Mouse (Mus musculus) spleen, postnatal 14 days (tissue): Measurements from ENCODE around the gene Esrrg.

Source experiments
- DNase-seq, 2 experiments: peaks; one replicate each; pipeline ENCODE4 v3.0.0; 2021 to 2022; ENCODE audit warnings: low spot score in 2 of 2

The Esrrg gene

DNA sequence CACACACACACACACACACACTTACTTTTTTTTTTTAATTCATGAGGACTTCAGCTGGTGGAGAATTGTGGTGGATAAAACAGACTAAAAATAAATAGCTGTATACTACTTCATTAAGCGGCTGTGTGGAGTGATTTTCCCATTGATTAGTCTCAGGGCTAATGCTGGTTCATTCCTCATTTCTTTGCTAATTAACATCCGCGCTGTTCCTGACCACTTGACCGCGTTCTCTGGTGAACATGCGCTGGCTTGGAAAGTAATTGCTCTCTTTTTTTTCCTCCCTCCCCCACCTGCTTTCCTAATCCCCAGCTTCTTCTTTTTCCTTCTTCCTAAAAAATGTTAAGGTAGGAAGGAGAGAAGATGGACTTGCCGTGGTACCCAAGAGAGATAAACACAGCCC lies 222.3 kb downstream of the Esrrg start:
- no peak for DNase-seq

DNA sequence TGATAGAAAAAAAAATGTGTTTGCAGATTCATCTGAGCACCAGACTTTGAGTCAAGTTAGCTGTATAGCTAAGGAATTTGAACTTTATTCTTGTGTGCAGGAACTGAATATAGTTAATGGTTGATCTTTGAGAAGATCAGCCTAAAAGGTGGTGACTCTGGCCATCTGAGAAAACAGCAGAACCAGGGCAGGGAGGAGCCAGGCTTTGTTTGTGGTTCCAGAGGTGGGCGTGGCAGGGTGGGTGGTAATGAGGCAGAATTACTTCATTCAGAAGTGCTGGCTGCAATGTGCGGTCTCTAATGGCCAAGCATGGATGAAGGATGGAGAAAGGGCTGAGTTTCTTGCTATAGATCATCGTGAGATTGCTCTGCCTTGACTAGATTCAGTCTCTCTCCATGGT lies 224.3 kb downstream of the Esrrg start:
- DNase-seq, result no peak

DNA sequence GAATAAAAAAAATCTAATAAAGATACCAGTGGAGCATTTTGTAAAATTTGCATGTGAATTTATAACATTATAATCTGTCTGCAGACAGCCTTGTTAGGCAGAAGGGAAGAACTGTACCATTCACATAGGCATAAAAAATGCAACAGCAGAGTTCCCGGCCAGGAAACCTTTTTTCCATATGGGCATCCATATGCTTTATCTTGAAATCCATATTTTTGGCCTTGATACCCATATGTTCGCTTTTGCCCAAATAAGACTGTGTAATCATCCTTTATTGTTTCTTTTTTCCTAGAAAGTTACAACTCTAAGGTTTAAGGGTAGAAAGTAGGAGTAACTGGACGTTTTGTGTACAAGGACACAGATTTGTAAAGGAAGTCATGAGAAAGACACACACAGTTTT lies 226.0 kb downstream of the Esrrg start:
- DNase-seq, result no peak

DNA sequence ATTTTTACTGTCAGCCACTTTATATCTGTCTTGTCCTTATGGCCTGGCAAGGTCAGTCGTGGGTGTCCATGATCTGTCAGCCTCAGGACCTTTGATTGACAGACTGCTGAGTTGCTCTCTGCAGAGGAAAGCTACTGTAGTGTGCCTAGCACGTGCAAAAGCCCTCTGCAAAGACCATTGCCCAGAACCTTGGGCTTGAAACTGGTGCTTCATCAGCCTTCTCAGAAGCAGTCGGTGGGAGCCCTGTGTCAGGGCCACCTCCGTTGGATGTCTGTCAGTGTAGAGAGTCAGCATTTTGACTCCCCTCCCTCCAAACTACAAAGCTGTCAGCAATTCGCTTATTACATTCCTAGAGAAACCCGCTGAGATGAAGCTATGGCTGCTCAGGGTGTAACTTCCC lies 227.8 kb downstream of the Esrrg start:
- no peak for DNase-seq

DNA sequence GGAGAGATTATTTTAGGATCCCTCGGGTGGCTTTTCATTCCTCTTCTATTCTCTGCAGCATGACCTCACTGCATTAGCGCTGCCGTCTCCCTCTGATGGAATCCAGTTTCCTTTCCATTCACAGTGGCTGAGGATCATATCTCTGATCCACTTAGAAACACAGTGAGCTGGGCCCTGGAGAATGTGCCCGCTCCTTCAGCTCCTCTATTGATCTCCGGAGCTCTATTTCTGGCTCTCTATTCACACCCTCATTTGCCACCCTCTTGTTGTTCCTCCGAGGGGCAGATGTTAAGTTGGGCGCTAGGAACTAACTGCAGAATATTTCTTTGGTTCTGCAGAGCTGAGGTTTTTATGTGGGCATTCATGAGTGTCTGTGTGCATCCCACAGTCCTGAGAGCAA lies 228.3 kb downstream of the Esrrg start:
- DNase-seq, result no peak

DNA sequence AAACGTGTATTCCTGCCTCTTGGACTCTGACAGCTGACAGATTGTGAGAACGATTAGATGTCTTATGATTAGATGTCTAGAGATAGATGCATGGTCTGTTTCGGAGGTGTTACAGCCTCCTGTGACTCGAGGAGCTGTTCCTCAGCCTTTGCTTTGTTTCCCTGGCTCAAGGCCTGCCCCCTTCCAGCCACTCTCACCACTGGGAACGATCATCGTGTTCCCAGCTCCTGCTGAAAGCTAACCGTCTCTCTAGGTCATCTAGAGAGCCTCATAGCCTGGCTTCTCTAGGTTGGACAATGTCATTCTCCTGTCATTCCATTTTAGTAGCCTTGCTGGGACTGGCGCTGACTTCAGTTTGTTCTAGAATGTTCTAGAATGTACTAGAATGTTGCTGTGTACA lies 233.0 kb downstream of the Esrrg start:
- no peak for DNase-seq

DNA sequence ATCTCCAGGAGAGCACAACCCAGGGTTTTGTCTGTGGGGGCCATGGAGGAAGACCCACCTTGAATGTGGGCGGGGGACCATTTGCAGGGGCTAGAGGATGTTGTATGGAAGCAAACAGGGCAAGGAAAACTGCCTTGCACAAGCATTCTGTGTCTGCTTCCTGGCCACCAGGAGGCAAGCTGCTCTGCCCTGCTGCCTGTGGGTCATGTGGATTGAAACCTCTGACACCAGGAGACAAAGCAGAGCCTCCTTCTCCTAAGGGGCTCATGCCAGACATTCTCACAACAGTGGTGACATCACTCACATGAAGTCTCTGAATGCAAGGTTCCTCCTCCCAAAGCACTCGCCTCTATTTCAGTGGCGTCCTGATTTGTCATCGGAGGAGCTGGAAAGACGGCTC lies 234.1 kb downstream of the Esrrg start:
- no peak for DNase-seq

DNA sequence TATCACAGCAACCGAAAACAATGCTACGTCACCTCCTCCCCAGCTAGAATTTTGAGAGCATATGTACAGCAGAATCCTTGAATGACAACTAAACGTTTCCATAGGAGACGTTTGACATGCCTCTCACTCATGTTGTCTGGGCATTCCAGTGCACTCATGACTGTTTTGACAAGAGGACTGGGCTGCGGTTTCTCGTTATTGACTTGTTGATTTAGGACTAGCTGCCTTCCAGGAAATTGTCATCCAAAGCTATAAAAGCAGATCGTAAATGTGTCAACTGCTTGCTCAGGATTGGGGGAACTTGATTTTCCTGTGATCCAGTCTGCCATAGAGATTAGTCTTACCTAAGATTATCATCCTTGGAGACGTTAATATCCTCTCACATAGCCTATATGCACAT lies 245.6 kb downstream of the Esrrg start:
- no peak for DNase-seq

DNA sequence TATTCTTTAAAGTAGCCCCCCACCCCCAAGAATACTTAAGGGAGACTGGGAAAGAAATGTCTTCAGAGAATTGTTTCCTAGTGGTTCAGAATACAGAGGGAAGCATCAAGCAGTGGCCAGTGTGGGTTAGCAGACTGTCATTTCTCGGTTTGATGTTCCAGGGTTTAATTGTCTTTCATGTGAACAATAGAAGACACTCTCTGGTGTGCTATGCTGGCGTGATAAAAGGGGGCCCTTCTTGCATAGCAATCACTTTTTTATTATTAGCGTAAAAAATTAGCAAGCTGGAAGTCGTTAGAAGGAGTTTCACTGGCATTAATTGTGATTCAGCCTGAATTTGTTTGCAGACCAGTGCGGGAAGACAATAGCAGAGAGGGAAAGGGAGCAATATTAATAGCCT lies 253.7 kb downstream of the Esrrg start:
- DNase-seq, result no peak

DNA sequence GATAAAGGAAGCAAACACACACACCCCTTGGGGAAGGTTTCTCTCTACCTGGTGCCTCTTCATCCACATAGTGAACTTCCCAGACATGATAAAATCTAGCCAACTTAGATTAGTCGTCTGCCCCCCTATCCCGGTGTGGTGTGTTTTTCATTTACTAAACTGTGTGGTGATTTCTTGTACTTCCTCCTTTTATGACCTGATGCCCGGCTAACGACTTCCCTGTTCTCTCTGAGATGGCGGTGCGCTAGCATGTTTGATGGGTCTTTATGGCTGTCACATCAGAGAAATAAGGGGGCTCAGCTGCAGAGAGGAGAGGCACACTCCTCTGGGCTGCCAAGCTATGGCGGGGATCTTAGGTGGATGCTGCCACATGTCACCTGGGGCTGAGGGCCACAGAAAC lies 259.8 kb downstream of the Esrrg start:
- no peak for DNase-seq

DNA sequence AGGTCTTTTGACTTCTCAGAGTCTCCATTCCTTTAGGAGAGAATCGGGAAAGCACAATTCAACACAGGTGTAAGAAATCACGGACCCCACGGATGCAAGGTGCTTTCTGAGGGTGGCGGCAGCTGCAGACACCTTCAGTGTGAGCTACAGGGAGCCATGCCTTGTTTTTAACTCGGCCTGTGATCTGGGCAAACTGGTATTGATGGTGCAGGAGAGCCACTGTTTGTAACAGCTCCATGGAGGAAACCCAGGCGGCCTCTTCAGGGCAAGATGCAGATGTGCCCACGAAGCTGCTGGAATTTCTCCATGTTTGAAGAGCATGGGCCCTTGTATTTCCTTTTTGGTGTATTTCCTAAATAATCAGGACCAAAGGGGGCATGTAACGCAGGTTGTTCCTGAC lies 263.6 kb downstream of the Esrrg start:
- DNase-seq, result no peak

DNA sequence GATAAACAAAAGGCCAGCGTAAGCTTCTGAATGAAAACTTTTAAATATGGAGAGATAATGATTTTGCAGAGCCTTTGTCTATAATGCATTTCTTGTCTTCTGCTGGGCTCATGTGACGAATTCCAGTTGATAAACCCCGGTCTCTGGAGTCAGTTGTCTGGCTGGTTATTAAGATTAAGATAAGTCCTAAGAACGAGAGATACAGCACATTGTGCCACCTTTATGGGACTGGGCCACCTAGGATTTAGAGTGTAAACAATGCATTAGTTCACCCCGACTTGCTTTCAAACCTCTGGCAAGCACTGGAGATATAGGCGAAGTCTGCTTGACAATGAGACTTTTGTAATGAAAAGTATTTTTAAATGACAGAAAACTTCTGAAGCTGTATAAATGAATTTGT lies 264.2 kb downstream of the Esrrg start:
- DNase-seq, result no peak

DNA sequence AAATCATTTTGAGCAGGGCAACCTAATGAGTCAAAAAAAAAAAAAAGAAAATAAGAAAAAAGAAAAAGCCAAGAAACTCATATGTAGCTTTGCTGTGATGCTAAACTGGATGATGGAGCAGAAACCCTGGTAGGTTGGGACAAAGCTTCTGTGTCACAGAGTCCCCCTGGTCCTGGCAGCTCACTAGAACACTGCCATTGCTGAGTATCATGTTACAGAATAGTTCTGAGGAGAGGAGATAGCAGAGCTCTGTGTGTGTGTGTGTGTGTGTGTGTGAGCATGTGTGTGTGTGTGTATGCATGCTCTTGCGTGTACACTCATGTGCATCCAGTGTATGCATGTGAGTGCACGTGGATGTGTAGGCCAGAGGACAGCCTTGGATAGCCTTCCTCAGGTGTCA lies 265.2 kb downstream of the Esrrg start:
- DNase-seq, result no peak

DNA sequence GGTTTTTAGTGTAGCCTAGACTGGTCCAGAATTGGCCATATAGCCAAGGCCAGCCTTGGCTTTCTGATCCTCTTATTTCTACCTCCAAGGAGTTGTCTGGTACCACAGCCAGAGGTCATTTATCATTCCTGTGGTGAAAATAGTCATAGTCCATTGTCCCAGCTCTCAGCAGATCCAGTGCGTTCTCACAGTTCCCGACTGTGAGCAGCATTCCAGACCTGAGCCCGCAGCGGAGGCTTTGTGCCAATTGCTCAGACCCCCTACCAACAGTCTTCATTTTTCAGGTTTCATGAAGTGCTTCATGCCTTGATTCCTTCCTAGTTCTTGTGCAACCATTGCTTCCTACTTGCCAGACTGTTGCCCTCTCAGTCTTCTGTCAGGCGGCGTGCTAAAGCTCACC lies 278.7 kb downstream of the Esrrg start:
- DNase-seq, result no peak

DNA sequence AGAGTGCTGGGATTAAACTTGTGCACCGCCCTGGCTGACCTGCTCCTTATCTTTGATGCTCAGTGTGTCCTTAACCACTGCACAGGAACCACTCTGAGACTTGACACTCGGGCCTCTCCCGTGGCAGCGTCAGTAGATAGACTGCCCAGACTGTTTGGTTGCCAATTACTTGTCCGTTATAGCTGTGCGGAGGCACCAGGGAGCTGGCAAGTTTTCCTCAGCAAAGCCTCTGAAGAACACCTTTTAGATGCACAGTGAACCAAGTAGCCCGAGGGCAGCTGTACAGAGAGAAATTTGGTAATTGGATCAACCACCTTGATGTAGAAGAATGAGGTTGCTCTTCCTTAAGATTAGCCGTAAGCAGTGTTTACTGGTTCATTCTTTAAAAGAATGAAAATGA lies 279.6 kb downstream of the Esrrg start:
- DNase-seq, result no peak

DNA sequence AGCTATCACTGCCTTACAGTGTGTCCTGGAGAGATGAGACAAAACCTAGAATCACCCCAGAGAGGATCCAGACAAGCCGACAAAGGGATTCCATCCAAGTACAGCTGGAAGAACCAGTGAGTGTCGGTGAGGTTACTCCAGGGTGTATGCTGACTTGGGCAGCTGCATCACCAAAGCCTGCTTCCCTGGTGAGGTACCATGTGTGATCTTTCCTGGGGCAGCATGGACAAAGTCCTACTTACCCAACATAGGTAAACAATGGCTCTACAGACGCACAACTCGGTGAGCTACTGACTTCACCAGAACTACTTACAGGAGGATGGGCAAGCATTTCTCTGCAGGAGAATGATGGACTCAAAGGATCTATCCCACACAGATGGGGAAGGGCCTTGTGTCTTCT lies 280.5 kb downstream of the Esrrg start:
- no peak for DNase-seq

DNA sequence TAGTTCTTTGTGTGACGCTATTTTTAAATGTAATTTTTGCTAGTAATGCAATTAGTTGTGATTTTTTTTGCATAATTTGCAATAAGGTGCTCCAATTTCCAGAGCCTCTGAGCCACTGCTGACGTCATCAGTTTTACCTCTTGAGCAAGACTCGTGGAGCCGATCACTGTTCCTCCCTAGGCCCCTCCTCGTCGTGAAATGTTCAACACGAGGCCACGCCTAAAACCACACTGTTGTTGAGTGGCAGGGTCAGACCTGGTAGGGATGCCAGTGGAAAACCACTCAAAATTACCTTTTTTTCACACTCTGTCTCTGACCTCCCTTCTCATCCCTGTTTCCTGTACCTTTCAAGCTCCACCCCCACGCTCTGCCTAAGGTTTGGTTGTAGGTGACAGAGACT lies 282.7 kb downstream of the Esrrg start:
- DNase-seq, result no peak

DNA sequence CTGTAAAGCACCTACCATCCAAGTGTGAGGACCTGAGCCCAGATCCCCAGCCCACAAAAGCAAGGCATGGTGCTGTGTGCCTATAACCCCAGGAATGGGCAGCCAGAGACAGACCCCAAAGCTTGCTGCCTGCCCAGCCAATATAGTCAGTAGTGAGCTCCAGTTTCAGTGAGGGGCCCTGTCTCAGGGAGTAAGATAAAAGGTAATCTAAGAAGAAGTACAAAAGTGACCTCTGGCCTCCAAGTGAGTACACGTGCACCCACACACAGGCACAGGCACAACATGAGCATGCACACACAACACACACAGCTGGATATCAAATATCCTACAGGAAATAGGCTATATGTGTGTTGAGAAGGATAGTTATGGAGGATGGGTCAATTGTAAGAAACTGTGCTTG lies 286.9 kb downstream of the Esrrg start:
- no peak for DNase-seq

DNA sequence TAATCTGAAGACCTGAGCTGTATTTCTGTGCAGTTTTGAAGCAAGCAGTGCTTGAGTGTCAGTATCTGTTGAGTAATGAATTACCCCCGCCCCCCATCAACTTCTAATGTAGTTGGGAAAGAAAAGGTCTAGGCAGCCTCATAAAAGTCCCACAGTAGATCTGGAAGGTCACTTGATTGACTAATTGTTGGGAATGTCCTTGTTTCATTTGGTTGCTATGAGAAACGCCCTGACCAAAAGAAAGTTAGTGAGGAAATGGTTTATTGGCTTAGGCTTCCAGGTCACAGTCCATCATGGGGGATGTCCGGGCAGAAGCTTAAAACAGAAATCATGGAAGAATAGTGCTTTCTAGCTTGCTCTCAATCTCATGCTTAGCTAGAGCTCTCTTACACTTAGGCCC lies 287.7 kb downstream of the Esrrg start:
- no peak for DNase-seq

DNA sequence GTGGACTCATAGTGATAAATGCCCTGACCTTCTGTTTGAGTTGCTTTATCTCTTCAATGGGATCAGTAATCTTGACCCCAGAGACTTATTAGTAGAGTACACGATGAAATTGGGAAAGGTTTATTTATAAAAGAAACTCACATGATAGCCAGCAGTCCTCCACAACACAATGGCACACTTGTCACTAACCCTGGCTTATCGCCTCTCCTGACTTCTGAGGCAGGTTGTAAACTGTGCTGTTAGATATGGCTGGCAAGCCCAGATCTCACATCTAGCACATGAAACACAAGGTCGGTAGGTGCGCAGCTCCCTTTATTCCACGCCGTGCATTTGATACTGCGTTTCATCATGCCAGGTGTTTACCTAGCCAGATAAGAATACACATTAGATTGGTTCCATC lies 288.3 kb downstream of the Esrrg start:
- no peak for DNase-seq

DNA sequence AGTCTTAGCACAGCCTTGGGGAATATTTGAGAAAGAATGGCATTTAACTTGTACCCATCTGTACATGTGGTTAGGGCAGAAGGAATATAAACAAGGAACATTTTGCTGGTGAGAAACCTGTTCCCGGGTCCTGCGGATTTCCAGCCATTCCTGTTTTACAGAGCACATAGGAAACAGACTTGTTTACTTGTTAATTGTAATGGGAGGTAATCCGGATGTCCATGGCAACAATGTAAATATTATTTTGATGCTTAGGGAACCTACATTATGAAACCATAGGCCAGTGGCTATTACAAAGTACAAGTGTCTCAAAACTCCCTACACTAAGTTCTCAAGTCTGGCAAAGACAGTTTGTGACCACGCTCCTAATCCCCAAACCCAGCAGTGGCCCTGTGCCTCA lies 290.9 kb downstream of the Esrrg start:
- DNase-seq, result no peak

DNA sequence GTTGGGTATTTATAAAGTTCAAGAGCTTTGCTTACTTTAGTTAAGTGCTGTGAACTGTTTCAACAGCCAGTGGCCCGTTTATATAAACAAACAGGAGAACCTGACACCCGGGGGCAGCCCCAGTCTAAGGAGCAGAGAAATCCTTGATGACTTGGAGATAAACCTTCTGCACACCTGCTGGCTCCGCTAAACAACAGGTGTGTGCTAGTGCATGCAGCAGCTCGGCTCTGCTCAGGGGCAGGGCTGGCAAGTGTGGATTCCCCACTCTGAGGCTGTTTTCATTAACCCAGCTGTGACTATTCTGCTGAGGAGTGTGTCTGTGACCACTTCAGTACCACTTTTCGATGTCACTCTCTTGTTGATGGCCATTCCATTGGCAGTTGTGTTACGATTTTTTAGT lies 292.2 kb downstream of the Esrrg start:
- DNase-seq, result no peak

DNA sequence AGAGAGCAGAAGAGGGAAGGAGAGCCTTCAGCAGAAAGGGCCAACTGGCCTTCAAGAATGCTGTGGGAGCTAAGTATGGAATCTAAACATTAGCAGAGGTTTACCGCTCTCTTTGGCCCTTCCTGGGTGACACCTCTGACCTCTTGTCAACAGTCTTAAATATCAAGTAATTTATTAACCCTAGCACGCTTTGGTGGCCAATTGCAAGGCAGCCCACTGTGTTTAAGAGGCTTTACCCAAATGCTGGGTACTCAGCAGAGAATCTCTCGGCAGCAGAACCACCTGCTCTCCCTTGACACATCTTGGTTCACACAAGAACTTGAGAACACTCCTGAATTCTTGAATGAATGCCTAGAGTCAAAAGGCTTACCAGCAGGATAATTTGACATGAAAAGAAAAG lies 293.6 kb downstream of the Esrrg start:
- DNase-seq, result no peak

DNA sequence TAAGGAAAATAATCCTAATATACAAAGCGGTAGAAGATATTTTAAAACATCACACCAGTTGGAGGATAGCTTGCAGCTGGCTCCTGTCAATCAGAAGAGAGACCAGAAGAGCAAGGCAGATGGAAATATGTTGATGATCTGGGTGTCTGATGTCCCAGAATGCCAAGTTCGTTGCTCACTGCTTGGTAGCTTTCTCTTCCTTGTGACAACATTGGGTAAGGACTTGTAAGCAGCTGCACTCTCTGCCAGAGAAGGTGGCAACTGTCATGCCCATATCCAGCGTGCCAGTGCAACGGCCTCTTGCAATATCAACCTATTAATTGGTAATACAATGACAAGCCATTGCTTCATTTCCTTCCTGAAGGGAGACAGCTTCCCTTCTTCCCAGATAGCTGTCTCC lies 296.1 kb downstream of the Esrrg start:
- DNase-seq, result no peak

DNA sequence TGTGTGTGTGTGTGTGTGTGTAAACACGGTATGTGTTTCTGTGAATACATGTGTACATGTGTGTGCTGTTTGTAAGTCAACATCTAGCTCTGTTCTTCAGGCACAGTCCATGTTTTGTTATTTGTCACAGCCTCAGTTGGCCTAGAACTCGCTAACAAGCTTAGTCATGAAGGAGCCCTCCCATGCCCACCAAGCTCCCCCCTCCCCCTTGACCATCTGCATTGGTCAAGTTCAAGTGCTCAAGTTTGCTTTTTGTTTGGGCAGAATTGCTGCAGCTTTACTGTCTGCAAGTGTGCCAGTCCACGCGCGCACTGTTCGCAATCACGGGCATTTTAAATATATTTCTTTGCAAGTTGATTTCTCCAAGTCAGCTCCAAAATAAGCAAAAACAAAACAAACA lies 298.8 kb downstream of the Esrrg start:
- DNase-seq, result no peak
